Mouse (Mus musculus) heart, postnatal 4 days (tissue): ENCODE data around the gene Ston2. TPM values are rescaled to one million over a fixed set of nuclear protein-coding genes. Genes with fewer than 3 reads are reported as not detected.

Source experiments
- DNase-seq: peaks from one replicate; pipeline ENCODE4 v3.0.0; 2021
- total RNA-seq, 2 experiments: library from RNA; stranded (reverse); gene quantifications; 2 replicates each; pipeline ENCODE4 v1.2.3; 2021

Gene Ston2
- total RNA-seq, 2 experiments from 2014 or later, result 5.2 to 5.4 TPM

GRCm38 (mm10) chr12:91696231-91696630 is 92.0 kb downstream of the Ston2 start:
- no peak for DNase-seq

GRCm38 (mm10) chr12:91695761-91696160 is 92.4 kb downstream of the Ston2 start:
- DNase-seq, result no peak

DNA sequence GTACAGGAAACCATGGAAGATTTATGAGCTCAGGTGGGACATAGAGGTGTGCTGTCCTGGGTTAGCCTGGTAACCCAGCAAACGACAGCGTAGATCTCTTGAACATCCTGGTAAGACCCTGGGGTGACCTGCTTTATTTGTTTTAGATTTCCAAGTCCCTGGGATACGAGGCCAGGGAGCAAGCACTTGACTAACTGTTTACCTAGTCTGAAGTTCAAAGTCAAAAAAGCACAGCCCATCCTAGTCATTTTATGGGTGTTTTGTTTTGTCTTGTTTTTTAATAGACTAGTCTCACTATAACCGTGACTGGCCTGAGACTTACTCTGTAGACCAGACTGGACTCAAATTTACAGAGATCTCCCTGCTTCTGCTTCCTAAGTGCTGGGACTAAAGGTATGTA is 93.4 kb downstream of the Ston2 start:
- no peak for DNase-seq

DNA sequence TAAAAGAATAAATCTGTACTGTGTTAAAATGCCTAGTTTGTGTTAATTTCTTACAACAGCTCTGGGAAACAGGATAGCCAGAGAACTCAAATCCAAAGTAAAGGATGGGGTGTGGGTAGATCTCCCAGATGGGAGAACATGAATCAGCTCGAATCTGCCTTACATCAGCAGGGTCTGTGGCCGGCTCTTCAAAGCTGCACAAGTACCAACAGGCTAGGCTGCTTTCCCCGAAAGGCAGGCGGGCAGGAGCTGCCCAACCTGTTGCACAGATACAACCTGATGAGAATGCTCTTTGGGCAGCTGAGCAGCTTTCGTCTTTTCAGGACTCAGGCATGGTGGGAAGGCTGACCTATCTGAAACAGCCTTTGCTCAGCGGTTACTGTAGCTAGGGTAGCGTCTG is 94.6 kb downstream of the Ston2 start:
- DNase-seq, result no peak

DNA sequence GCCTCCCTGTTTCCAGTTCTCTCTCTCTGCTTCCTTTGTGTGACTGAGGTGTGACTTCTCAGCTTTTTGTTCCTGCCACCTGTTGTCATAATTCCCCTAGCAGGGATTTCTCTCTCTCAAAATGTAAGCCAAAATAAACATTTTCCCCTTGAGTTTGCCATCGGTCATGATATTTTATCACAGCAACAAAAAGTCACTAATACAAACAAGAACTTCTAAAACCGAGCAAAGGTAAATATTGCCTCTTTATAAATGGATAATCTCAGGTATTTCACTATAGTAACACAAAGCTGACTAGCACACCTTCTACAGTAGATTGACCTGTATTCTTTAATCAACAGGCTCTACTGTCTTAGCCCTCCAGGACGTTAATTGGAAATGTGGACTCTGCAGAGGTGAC is 95.2 kb downstream of the Ston2 start:
- DNase-seq, result no peak

GRCm38 (mm10) chr12:91685674-91686290 is 102.4 kb downstream of the Ston2 start:
- no peak for DNase-seq

- DNase-seq, result no peak
These were observed 103.3 kb downstream of the Ston2 start for GRCm38 (mm10) chr12:91684840-91685415.

DNA sequence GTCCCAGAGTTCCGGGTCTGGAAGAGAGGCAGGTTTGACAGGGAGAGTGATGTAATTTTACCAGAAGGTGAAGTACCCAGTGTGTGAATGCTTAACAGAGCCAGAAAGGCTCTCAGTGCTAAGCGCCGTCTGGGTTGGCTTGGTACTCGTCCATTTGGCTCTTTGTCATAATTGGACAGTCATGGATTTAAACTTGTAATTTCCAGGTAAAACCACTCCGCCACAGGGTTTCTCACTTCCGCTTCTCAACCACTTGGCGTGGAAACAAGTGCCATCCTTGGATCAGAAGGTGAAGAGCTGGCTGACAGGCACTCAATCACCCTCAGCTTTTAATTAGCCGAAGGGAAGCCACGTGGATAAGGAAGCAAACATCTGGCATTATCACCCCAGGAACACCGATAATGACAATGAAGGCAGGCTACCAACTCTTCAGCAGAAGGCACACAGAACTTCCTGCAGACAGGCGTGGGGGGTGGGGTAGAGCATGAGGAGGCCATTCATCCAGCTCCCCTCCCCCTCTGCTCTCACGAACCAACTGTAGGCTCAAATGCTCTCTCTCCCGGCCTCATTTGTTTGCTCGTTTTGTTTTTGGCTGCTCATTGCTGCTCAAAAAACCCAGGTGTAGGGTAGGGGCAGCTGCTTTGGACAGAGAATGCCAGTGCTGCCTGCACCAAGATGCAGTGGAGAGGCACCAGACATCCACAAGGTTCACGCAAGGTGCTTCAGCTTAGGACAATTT is 103.9 kb downstream of the Ston2 start:
- peak; percentile 21 for DNase-seq

GRCm38 (mm10) chr12:91683549-91684100 is 104.6 kb downstream of the Ston2 start:
- no peak for DNase-seq

- DNase-seq, result no peak
These were observed 105.1 kb downstream of the Ston2 start for GRCm38 (mm10) chr12:91683096-91683495.

- DNase-seq, result peak; percentile 7
These were observed 108.7 kb downstream of the Ston2 start for GRCm38 (mm10) chr12:91679320-91680064.

DNA sequence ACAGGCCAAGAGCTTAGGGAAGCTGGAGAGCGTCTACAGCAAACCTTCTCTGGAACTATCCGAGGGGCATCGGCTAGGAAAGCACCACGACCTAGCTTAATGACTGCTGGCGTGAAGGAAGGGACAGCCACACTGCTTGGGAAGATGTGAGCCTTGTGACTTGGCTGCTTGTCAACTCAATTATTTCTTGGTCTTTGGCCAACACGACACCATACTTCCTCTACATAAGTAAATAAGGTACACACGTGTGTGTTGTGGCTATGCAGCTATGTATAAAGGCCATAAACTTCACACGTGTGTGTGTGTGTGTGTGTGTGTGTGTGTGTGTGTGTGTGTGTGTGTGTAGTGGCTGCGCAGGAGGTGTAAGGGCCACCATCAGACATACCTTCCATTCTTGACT is 112.2 kb downstream of the Ston2 start:
- DNase-seq, result peak; percentile 46

DNA sequence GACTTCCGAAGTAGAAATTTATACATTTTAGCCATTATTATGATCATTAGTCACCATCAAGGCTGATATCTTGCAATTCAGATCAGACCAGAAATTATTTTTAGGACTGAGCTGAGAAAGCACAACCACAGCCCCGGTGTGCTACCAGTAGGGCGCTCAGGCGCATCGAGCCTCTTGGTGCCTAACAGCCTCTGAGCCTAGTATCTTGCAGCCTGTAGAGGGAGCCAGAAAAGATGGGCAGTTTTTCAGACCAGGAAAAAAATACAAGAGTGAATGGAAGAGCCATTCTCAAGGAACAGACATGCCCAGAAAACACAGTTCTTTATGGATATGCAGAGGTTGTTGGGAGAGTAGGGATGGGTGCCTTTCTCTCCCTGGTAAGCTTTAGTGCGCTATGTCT is 115.0 kb downstream of the Ston2 start:
- no peak for DNase-seq

GRCm38 (mm10) chr12:91672528-91672927 is 115.7 kb downstream of the Ston2 start:
- no peak for DNase-seq

DNA sequence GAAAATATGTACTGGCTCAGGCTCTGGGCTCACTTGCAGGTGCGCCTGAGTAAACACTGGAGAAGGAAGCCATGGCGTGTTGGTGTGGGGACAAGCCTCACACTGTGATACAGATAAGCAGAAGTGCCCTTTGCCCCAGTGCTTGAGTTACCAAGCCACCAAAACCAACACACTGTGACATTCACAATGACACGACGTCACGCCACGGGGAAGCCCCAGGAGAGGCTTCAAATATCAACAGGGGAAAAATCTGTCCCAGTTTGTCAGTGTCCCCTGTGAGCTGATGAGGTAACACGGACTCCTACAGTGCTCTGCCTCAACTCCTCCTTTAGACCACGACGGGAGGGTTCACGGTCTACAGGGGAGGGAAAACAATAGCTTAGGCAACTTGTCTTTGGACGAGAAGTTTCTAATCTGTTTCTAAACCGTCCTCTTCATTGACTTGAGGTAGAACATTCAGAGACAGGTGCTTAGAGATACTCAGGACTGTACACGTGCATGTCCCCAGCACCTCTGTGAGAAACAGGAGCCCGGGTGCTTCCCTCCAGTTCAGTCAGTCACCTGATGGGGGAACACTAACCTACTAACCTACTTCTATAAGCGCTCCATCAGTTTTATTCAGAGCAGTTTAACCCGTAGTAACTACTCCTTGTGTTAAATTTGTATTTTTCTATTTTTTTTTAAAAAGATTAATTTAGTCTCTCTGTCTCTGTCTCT is 119.5 kb downstream of the Ston2 start:
- peak; percentile 43 for DNase-seq

- no peak for DNase-seq
These were observed 120.4 kb downstream of the Ston2 start for GRCm38 (mm10) chr12:91667741-91668140.

DNA sequence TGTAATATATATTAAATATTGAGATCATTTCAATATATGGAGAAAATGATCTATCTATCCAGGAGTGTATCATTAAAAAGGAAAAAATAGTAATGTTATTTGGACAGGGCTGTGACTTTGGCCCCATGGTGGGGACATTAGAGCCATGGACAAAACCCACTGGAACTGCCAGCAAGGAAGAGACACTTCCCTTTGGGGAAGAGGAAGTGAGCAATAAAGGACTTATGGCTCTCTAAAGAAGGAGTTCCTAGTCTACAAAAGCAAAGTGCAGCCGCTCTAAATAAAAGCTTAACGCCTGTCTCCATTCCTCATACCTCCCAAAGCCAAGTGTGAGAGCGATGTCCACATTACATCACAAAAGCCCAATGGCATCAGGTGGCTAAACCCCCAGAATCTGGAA is 121.6 kb downstream of the Ston2 start:
- no peak for DNase-seq

GRCm38 (mm10) chr12:91665431-91665830 is 122.8 kb downstream of the Ston2 start:
- DNase-seq, result no peak

- no peak for DNase-seq
These were observed 124.9 kb downstream of the Ston2 start for GRCm38 (mm10) chr12:91663260-91663659.

DNA sequence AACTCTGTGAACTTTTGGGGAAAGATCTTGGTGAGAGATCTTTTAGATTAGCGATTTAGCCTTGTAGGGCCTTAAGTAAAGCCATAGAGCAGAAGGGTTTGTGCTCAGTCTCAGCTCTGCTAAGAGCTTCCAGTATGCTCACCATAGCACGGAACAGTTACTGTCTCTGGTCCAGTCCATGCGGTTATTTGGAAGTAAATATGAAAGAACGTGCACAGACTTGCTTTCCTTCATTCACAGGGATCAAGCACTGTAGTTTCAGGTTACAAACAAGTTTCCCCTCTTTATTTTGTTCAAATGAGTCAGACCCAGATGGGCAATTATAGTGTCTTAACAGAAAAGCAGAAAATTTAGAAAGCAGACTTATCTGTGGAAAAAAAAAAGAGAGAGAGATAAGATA is 125.3 kb downstream of the Ston2 start:
- no peak for DNase-seq

DNA sequence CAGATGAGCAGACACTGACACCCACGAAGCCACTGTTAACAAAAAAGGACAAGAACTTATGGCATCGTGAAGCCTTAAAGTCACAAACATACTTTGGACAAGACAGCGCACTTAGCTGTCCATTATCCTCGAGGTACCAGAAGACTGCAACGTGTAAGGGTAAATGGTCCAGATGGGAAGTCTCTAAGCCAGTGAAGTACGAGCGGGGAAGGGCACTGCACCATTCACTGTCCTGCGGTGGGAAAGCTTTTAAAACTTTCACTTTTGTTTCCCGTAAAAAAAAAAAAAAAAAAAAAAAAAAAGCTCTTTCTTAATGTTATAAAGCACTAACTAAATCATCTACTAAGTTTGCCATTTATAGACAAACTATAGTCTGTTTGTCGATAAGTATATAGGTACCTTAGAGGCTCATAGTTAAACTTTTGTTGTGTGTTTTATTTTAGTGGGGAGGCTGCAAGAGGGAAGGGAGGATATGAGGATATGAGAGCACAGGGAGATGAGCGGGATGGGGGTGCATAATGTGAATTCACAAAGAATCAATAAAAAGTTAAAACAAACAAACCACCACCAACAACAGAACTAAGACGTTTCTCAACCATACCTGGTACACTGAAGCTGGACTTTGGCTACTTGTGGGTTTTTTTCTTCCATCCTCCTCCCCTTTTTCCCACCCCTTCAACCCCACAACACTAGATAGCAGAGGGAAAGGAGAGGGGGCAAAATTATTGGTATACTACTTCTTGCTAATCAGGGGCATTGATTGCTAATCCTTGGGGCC is 127.4 kb downstream of the Ston2 start:
- DNase-seq, result no peak
